Mouse (Mus musculus) lung, embryonic 14.5 days (tissue): ENCODE data around the gene Rrp12. TPM values are rescaled to one million over a fixed set of nuclear protein-coding genes. Genes with fewer than 3 reads are reported as not detected.
"Not testable (repeated sequence)": the region's sequence is repeated elsewhere in the genome, so short reads cannot be mapped to it uniquely, and the experiment has no call there.

Source experiments
- ATAC-seq: fragments of 200-750 bp; cut with Nextera tagmentation; 2 replicates; pipeline ENCODE4 v1.8.0; 2017; ENCODE audit warnings: mild to moderate bottlenecking, moderate TSS enrichment, moderate library complexity; ENCODE audit not compliant: insufficient read depth
- DNase-seq: peaks from one replicate; pipeline ENCODE4 v3.0.0-alpha.2; 2015
- H3K27ac ChIP-seq: fragments of 300-500 bp; sonication (generic); 2 replicates; pipeline ENCODE4 v1.5.1; 2014; ENCODE audit warnings: low read depth, mild to moderate bottlenecking, moderate library complexity
- H3K27me3 ChIP-seq: fragments of 300-500 bp; sonication (generic); 2 replicates; pipeline ENCODE4 v1.6.1; 2014; ENCODE audit warnings: low read length, control low read depth; ENCODE audit not compliant: insufficient read depth
- H3K36me3 ChIP-seq: fragments of 300-500 bp; sonication (generic); 2 replicates; pipeline ENCODE4 v1.6.1; 2014; ENCODE audit warnings: control low read depth; ENCODE audit not compliant: insufficient read depth
- H3K4me1 ChIP-seq: fragments of 300-500 bp; sonication (generic); 2 replicates; pipeline ENCODE4 v1.6.1; 2014; ENCODE audit warnings: antibody characterized with exemption, control low read depth; ENCODE audit not compliant: insufficient read depth
- H3K4me2 ChIP-seq: fragments of 300-500 bp; sonication (generic); 2 replicates; pipeline ENCODE4 v1.6.1; 2014; ENCODE audit warnings: mild to moderate bottlenecking
- H3K4me3 ChIP-seq: fragments of 300-500 bp; sonication (generic); 2 replicates; pipeline ENCODE4 v1.5.1; 2014; ENCODE audit warnings: low read depth, low read length
- H3K9ac ChIP-seq: fragments of 300-500 bp; sonication (generic); 2 replicates; pipeline ENCODE4 v1.6.1; 2014
- H3K9me3 ChIP-seq: fragments of 300-500 bp; sonication (generic); 2 replicates; pipeline ENCODE4 v1.6.1; 2016; ENCODE audit warnings: low read depth, low read length, control low read depth
- CTCF ChIP-seq: IDR thresholded peaks from 2 replicates; pipeline ENCODE4 v1.5.1; 2016; ENCODE audit warnings: antibody characterized with exemption, low read depth
- WGBS: fragments of 180-500 bp; shearing (Covaris S2); extraction: QIAGEN DNeasy Blood & Tissue Kit; methylation state at CpG from one replicate; pipeline ENCODE4 v1.1.7; 2014; 5-methylcytosine and 5-hydroxymethylcytosine counted together
- polyA plus RNA-seq: library from polyadenylated mRNA; unstranded; fragments of >200 nt; fragmentation: Nextera tagmentation; extraction: Ambion mirVana; gene quantifications from 2 replicates; pipeline ENCODE4 v1.2.1, GENCODE M21; 2014

Gene Rrp12
- polyA plus RNA-seq, 1 experiment from 2014 or later: 15.6 TPM

DNA sequence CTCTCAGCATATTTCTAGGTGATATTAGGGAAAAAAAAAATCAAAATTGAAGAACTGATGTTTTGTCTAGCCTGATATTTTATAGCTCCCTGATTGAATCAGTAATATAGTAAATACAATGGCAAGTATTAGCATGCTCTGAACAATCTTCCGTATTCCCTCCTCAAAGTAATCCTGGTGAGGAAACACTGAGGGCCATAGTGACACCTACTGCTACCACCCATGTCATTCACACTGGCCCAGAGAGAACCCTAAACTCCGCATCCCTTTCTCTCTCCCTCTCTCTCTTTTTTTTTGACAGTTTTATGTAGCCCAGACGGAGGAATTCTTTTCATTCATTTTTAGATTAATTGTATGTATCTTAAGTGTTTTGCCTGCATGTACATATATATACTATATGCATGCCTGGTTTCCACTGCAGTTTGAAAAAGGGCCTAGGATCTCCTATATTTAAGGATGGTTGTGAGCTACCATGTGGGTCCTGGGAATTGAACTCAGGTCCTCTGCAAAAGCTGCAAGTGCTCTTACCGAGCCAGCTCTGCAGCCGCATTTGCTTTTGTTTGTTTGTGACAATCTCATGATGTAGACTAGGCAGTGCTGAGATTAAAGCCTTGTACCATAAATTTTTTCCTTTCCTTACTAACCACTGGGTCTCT, 24.6 kb upstream of the Rrp12 start:
- Histone ChIP-seq H3K9ac (no peak overlapping the region), H3K36me3 (peaks cover 60% of the 10 kb centered on the region), H3K27me3 (no peaks in the 10 kb centered on the region), H3K4me3 (no peak overlapping the region), H3K4me1 (no peaks in the 10 kb centered on the region), H3K4me2 (no peak overlapping the region), H3K9me3 (no peaks in the 10 kb centered on the region), H3K27ac (no peak overlapping the region)
- DNase-seq: no peak
- TF ChIP-seq CTCF: no peak
- no peak for ATAC-seq
- WGBS: 66% methylated on average over 5 of the region's 5 CpGs

DNA sequence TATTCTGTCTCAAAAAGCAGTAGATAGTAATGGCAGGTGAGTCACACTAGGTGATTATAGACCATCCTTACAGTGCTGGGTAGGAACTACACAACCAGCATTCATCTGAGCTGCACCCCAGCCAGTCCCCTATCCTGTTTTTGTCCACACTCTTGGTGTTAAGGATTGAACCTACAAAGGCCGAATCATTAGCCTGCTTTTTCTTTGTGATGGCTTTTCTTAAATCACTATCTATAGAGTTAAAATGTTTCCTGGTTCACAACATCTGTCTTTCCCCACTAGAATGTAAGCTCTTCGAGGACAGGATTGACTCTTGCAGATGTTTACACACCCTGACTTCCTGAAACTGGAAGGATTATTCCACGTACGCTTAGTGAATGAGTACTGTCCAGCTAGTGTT, 23.5 kb upstream of the Rrp12 start:
- H3K36me3 ChIP-seq: peaks cover 64% of the 10 kb centered on the region
- no peak overlapping the region for H3K27ac ChIP-seq
- no peak for TF ChIP-seq CTCF
- no peak overlapping the region for H3K4me3 ChIP-seq
- no peak overlapping the region for H3K9ac ChIP-seq
- no peak for DNase-seq
- H3K9me3 ChIP-seq: no peaks in the 10 kb centered on the region
- no peak overlapping the region for H3K4me2 ChIP-seq
- no peak for ATAC-seq
- H3K4me1 ChIP-seq: no peaks in the 10 kb centered on the region
- WGBS: 58% methylated on average over 4 of the region's 4 CpGs
- H3K27me3 ChIP-seq: no peaks in the 10 kb centered on the region

DNA sequence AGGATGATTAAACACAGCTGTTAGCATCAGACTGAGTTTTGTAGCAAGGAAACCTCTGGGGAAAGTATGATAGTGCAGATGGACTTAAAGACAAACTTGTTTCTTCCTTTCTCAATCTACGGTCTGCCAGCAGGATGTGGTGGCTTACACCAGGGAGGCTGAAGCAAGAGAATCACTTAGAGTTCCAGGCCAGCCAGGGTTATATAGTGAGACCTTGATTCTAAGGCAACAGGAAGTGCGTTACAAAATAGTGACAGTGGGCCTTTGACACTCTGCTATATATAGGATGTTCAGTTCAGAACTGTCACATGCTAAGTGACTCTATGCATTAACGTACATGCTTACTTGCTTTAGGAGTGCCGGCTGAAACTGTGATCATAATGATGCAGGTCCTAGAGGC, 20.9 kb upstream of the Rrp12 start:
- ATAC-seq: no peak
- no peak for TF ChIP-seq CTCF
- peaks cover 49% of the 10 kb centered on the region for H3K36me3 ChIP-seq

DNA sequence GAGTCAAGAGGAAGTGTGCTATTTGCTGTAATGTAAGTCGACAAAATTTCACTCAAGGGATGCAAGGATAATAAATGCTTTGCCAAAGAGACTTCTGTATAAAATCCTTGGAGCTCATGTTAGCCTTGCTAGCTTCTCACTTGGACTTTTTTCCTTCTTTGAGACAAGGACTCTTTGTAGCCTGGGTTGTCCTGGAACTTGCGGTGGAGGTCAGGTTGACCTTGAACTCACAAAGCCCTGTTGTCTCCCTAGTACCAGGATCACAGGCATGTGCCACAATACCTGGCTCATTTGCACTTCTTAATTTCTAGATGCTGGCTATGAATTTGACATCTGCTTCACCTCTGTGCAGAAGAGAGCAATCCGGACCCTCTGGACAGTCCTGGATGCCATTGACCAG, 19.3 kb upstream of the Rrp12 start:
- H3K27ac ChIP-seq: no peak overlapping the region
- H3K4me3 ChIP-seq: no peak overlapping the region
- no peak overlapping the region for H3K4me2 ChIP-seq
- H3K36me3 ChIP-seq: peaks cover 49% of the 10 kb centered on the region
- no peak for TF ChIP-seq CTCF
- H3K9me3 ChIP-seq: no peaks in the 10 kb centered on the region
- no peaks in the 10 kb centered on the region; the same call in 1 of the 2 replicates for H3K4me1 ChIP-seq
- ATAC-seq (no peak), DNase-seq (no peak)
- H3K9ac ChIP-seq: no peak overlapping the region
- 94% methylated on average over 3 of the region's 3 CpGs for WGBS
- no peaks in the 10 kb centered on the region for H3K27me3 ChIP-seq

More for the DNA sequence above, 20.9 kb upstream of the Rrp12 start:
- H3K4me3 ChIP-seq: no peak overlapping the region
- H3K4me2 ChIP-seq: no peak overlapping the region
- no peak for DNase-seq
- no peak overlapping the region for H3K27ac ChIP-seq
- H3K27me3 ChIP-seq: no peaks in the 10 kb centered on the region
- 72% methylated on average over 4 of the region's 4 CpGs for WGBS
- H3K4me1 ChIP-seq: no peaks in the 10 kb centered on the region; the same call in 1 of the 2 replicates
- no peak overlapping the region for H3K9ac ChIP-seq
- H3K9me3 ChIP-seq: no peaks in the 10 kb centered on the region

DNA sequence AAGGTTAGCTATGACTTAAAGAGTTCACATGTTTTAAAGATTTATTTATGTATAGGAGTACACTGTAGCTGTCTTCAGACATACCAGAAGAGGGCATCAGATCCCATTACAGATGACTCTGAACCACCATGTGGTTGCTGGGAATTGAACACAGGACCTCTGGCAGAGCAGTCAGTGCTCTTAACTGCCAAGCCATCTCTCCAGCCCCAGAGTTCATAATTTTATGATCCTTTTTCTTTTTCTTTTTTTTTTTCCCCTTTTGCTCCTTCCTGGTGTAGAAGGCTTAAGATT, 18.6 kb upstream of the Rrp12 start:
- Histone ChIP-seq H3K36me3 (peaks cover 46% of the 10 kb centered on the region), H3K4me2 (peak overlapping the region; percentile 76; the same call in 1 of the 2 replicates), H3K4me3 (peak overlapping the region; percentile 95; the same call in 1 of the 2 replicates)
- not testable (repeated sequence) for H3K27ac ChIP-seq, H3K4me1 ChIP-seq, DNase-seq, H3K27me3 ChIP-seq, H3K9ac ChIP-seq, H3K9me3 ChIP-seq, ATAC-seq
- peak; percentile 12; the same call in 1 of the 2 replicates for TF ChIP-seq CTCF

DNA sequence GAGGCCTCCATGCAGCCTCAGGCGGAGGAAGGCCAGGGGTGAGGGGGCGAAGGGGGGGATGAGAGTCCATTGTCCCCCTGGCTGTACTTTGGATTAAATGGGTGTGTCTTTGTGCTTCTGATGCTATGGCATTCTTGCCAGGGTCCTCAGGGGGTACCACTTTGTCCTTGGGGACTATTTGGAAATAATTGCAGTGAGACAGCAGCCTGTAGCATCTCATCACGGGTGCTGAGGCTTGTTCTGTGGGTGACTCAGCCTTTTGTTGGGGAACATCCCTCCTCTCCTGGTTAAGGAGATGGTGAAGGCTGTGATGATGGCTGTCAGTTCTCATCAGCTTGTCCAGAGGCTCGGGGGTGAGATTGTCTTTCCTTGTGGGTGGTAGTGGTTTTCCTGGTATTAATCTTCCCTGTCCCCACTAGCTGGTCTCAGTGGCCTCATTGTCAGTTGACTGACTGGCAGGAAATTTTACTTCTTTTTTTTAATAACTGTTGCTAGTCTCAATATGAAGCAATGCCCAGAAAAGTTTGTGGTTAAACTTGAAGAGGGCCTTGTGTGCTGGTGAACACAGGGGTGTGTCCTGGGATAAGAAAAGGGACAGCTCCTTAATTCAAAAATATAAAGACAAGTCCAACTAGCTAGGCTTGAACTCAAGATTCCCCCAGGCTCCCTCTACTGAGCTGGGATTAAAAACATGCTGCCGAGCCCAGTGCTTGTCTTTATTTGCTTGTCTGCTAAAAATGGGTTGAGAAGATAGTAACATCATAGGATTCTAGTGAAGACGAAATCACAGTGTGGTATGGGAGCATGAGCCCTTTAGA, 18.0 kb upstream of the Rrp12 start:
- Histone ChIP-seq H3K27me3 (no peaks in the 10 kb centered on the region), H3K27ac (no peak overlapping the region; the same call in 1 of the 2 replicates), H3K9me3 (no peaks in the 10 kb centered on the region), H3K36me3 (peaks cover 40% of the 10 kb centered on the region), H3K4me1 (no peaks in the 10 kb centered on the region; the same call in 1 of the 2 replicates), H3K4me3 (peak overlapping the region; percentile 95), H3K4me2 (peak overlapping the region; percentile 76), H3K9ac (peak overlapping the region; percentile 97)
- WGBS: 43% methylated on average over 6 of the region's 6 CpGs
- no peak for TF ChIP-seq CTCF
- DNase-seq: no peak
- ATAC-seq: no peak
